Comparison of ENCODE assay signal across 11 mouse cellular contexts in the genomic region with DNA sequence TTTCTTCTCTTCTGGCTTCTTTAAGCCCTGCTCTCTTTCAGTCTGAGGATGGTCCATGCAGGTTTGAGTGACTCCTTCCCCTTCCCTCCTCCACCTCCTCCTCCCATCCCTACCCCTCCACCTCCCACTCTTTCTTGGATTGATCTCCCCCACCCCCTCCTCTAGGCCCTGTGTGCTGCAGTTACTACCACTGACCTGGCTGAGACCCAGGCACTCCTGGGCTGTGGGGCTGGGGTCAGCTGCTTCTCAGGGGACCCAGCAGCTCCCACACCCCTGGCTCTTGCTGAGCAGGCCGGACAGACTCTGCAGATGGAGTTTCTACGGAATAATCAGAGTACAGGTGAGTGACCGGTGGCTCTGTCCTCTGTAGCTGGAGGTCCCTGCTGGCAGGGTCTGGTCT. TPM values are rescaled to one million over a fixed set of nuclear protein-coding genes. Genes with fewer than 3 reads are reported as not detected.
DNase-seq lines count a peak whose midpoint lies in the region; ATAC-seq lines count a peak whose summit lies in the region.
"Had no signal": no experiment of that assay in that cellular context is flagged by ENCODE, and none has a peak within 500 bp of the region (broad histone marks: within the 10 kb centered on the region; RNA-seq: fewer than 3 reads in every experiment).

No protein-coding gene starts in this region.

- WGBS in kidney, embryonic 14.5 days = 39% methylated on average over 3 of the region's 3 CpGs
- WGBS in limb, embryonic 11.5 days = 61% methylated on average over 3 of the region's 3 CpGs

- no peaks in the 10 kb centered on the region for H3K9me3 ChIP-seq in kidney, embryonic 14.5 days (ENCODE audit: control insufficient read depth, low read length)
- no peaks in the 10 kb centered on the region for H3K9me3 ChIP-seq in limb, embryonic 11.5 days (ENCODE audit: control insufficient read depth, low read length)

- H3K27ac ChIP-seq in kidney, embryonic 14.5 days (ENCODE audit: low read depth, low read length) = peak overlapping the region; percentile 97
- no peak overlapping the region for H3K27ac ChIP-seq in brown adipose tissue, adult 24 weeks (replicated peaks; ENCODE audit: low read depth, low read length)
- peak overlapping the region; percentile 64 for H3K27ac ChIP-seq in limb, embryonic 11.5 days (replicated peaks; ENCODE audit: low read depth, low read length)

- H3K36me3 ChIP-seq in kidney, embryonic 14.5 days (ENCODE audit: control insufficient read depth, insufficient read depth, low read length) = peaks cover 44% of the 10 kb centered on the region; the same call in 1 of the 2 replicates
- H3K36me3 ChIP-seq in limb, embryonic 11.5 days (ENCODE audit: control insufficient read depth, insufficient read depth, low read length) = peaks cover 4% of the 10 kb centered on the region; the same call in 1 of the 2 replicates

- peak; percentile 40 for ATAC-seq in kidney, embryonic 14.5 days (ENCODE audit: low FRiP score, low TSS enrichment)
- no peak for ATAC-seq in limb, embryonic 11.5 days (ENCODE audit: insufficient number of reproducible peaks, low FRiP score, low TSS enrichment, low read depth)
- ATAC-seq: forebrain, embryonic 14.5 days had no signal

- DNase-seq in embryo, embryonic 9.5 days (ENCODE audit: extremely low spot score) = peak; percentile 35
- no peak for DNase-seq in embryo, embryonic 10.5 days (ENCODE audit: low spot score)
- no peak for DNase-seq in kidney, postnatal 14 days
- no peak for DNase-seq in limb, embryonic 11.5 days (ENCODE audit: low spot score)
- no peak for DNase-seq in cerebellum, postnatal 4 days (ENCODE audit: low spot score in 2 of 2)
- no peak for DNase-seq in adrenal gland, adult (ENCODE audit: inconsistent age in 2 of 2, low spot score in 1 of 2)
- DNase-seq: adrenal gland, postnatal 25 days; cerebellum, adult 2 months had no signal

- H3K9ac ChIP-seq in kidney, embryonic 14.5 days (ENCODE audit: low read depth, low read length) = peak overlapping the region; percentile 59
- peak overlapping the region; percentile 32 for H3K9ac ChIP-seq in limb, embryonic 11.5 days (ENCODE audit: low read length)

- peak overlapping the region; percentile 45 for H3K4me3 ChIP-seq in kidney, embryonic 14.5 days (ENCODE audit: low read length)
- peak overlapping the region; percentile 27 for H3K4me3 ChIP-seq in brown adipose tissue, adult 24 weeks (ENCODE audit: insufficient read depth, low read depth, low read length)
- H3K4me3 ChIP-seq in limb, embryonic 11.5 days (ENCODE audit: low read depth, low read length) = no peak overlapping the region

- peaks cover 29% of the 10 kb centered on the region for H3K4me1 ChIP-seq in kidney, embryonic 14.5 days (ENCODE audit: control insufficient read depth, insufficient read depth, low read length)
- H3K4me1 ChIP-seq in brown adipose tissue, adult 24 weeks (ENCODE audit: control insufficient read depth, insufficient read depth, insufficient read length, low read length) = peaks cover 3% of the 10 kb centered on the region; the same call in 1 of the 2 replicates
- H3K4me1 ChIP-seq in limb, embryonic 11.5 days (ENCODE audit: control insufficient read depth, insufficient read depth, low read length) = peaks cover 23% of the 10 kb centered on the region

- peak overlapping the region; percentile 52 for H3K4me2 ChIP-seq in kidney, embryonic 14.5 days (replicated peaks; ENCODE audit: low read depth, low read length)
- no peak overlapping the region; the same call in 1 of the 2 replicates for H3K4me2 ChIP-seq in limb, embryonic 11.5 days (ENCODE audit: low read depth, severe bottlenecking)

- H3K27me3 ChIP-seq in kidney, embryonic 14.5 days (ENCODE audit: control insufficient read depth, insufficient read depth, low read length) = no peaks in the 10 kb centered on the region
- H3K27me3 ChIP-seq in limb, embryonic 11.5 days (ENCODE audit: control insufficient read depth, insufficient read depth, low read length) = no peaks in the 10 kb centered on the region

RNA-seq across cellular contexts. Expression of a gene that starts 16.1 kb away (rescaled TPM):
- polyA plus RNA-seq in kidney, embryonic 14.5 days (2014; fragmentation: Nextera tagmentation; extraction: Ambion mirVana) = 10.2 and 13.2 TPM in 2 replicates
- 16.1 TPM in 1 of 2 replicates, not detected in the other for polyA plus RNA-seq in brown adipose tissue, adult 24 weeks (2012; ENCODE audit: insufficient read depth, insufficient read length, missing spikeins)
- polyA plus RNA-seq in limb, embryonic 11.5 days (2014; fragmentation: Nextera tagmentation; extraction: Ambion mirVana) = 0.21 TPM in 1 of 2 replicates, not detected in the other
- polyA plus RNA-seq: forebrain, embryonic 14.5 days had no signal

RNA-seq across cellular contexts. Expression of a gene that starts 26.9 kb away (rescaled TPM):
- 11.0 and 16.4 TPM in 2 replicates for polyA plus RNA-seq in kidney, embryonic 14.5 days (2014; fragmentation: Nextera tagmentation; extraction: Ambion mirVana)
- 2.6 and 12.2 TPM in 2 replicates for polyA plus RNA-seq in brown adipose tissue, adult 24 weeks (2012; ENCODE audit: insufficient read depth, insufficient read length, missing spikeins)
- polyA plus RNA-seq in limb, embryonic 11.5 days (2014; fragmentation: Nextera tagmentation; extraction: Ambion mirVana) = 6.9 TPM in 2 replicates

RNA-seq across cellular contexts. Expression of a gene that starts 46.7 kb away (rescaled TPM):
- 70.9 and 92.5 TPM in 2 replicates for polyA plus RNA-seq in kidney, embryonic 14.5 days (2014; fragmentation: Nextera tagmentation; extraction: Ambion mirVana)
- polyA plus RNA-seq in brown adipose tissue, adult 24 weeks (2012; ENCODE audit: insufficient read depth, insufficient read length, missing spikeins) = 23.3 and 25.6 TPM in 2 replicates
- polyA plus RNA-seq in limb, embryonic 11.5 days (2014; fragmentation: Nextera tagmentation; extraction: Ambion mirVana) = 14.3 and 16.6 TPM in 2 replicates
